Mouse (Mus musculus): Measurements from ENCODE around the gene Vps37b. TPM values are rescaled to one million over a fixed set of nuclear protein-coding genes. Genes with fewer than 3 reads are reported as not detected.

The Vps37b gene
- polyA plus RNA-seq, 1 experiment: 46.6 TPM

DNA sequence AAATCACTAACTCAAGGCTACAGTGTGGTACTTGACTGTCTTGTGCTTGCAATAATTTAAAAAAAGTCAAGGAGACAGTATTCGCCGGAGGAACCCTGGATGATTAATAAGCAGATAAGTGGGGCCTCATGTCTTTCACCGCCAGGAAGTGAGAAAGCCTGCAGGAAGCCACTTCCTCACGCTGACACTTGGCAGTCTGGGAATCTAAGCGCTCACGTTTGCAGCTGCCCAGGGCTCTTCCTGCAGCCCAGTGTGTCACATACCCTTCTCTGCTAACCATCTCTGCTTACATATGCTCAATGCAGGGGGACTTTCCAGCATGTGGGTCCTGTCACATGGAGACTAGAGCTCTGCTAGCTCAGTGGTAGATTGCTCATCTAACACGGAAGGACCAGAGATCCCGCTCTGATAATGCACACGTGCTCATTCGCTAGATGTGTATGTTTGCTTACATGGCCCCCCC lies 42.8 kb upstream of the Vps37b start:
- H3K4me1 ChIP-seq (ENCODE audit: control insufficient read depth, insufficient read depth, low read length): no peaks in the 10 kb centered on the region
- no peaks in the 10 kb centered on the region; the same call in 1 of the 2 replicates for H3K36me3 ChIP-seq (ENCODE audit: control insufficient read depth, insufficient read depth, low read length)
- TF ChIP-seq POLR2A (IDR thresholded peaks at IDR 0.05; ENCODE audit: control insufficient read depth, low read depth, low read length): no peak
- no peak overlapping the region for H3K27ac ChIP-seq (ENCODE audit: control insufficient read depth, insufficient read depth, low read depth, low read length)
- H3K4me3 ChIP-seq (ENCODE audit: control insufficient read depth, low read depth, low read length): no peak overlapping the region
- no peaks in the 10 kb centered on the region for H3K27me3 ChIP-seq (ENCODE audit: control insufficient read depth, insufficient read depth, low read length)

DNA sequence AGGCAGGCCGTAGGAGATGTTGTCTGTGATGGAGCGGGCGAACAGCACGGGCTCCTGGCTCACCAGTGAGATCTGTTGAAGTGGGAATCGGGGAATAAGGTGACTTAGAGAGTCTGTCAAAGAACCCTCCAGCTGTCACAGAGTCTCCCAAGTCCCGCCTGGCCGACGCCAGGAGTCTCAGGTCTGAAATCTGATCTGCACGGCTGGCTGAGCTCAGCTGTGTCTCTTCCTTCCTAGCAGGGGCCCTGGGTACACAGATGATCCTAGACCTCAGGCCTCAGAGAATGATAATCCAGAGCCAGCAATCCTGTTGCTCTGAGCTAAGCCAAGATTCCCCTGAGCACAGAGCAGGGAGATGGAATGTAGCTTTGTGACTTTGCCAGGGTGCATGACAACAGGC lies 41.6 kb upstream of the Vps37b start:
- no peaks in the 10 kb centered on the region for H3K4me1 ChIP-seq (ENCODE audit: control insufficient read depth, insufficient read depth, low read length)
- no peak overlapping the region for H3K27ac ChIP-seq (ENCODE audit: control insufficient read depth, insufficient read depth, low read depth, low read length)
- TF ChIP-seq POLR2A (IDR thresholded peaks at IDR 0.05; ENCODE audit: control insufficient read depth, low read depth, low read length) (no peak), CTCF (IDR thresholded peaks at IDR 0.05; ENCODE audit: control insufficient read depth, insufficient read depth, insufficient replicate concordance, low read depth, low read length) (no peak)
- H3K4me3 ChIP-seq (ENCODE audit: control insufficient read depth, low read depth, low read length): no peak overlapping the region
- H3K27me3 ChIP-seq (ENCODE audit: control insufficient read depth, insufficient read depth, low read length): no peaks in the 10 kb centered on the region
- no peaks in the 10 kb centered on the region; the same call in 1 of the 2 replicates for H3K36me3 ChIP-seq (ENCODE audit: control insufficient read depth, insufficient read depth, low read length)

DNA sequence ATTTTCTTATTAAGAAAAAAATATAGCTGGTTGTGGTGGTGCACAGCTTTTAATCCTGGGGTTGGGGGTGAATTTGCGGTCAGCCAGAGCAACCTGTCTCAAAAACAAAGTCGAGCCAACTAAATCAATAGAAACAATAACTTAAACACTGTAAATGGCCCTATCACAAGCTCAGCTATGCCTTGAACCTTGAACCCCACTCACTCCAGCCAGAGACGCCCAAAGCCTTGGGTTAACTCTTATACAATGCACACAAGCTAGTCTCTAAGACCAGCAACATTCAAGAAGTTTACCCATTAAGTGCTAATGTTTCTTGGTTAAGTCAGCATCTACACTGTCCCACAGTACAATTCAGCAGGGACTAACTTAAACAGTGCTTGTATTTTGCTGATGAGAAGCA lies 37.6 kb upstream of the Vps37b start:
- no peak for TF ChIP-seq POLR2A (IDR thresholded peaks at IDR 0.05; ENCODE audit: control insufficient read depth, low read depth, low read length)
- no peak for TF ChIP-seq CTCF (IDR thresholded peaks at IDR 0.05; ENCODE audit: control insufficient read depth, insufficient read depth, insufficient replicate concordance, low read depth, low read length)
- Histone ChIP-seq H3K36me3 (ENCODE audit: control insufficient read depth, insufficient read depth, low read length) (no peaks in the 10 kb centered on the region; the same call in 1 of the 2 replicates), H3K4me1 (ENCODE audit: control insufficient read depth, insufficient read depth, low read length) (no peaks in the 10 kb centered on the region), H3K27ac (ENCODE audit: control insufficient read depth, insufficient read depth, low read depth, low read length) (no peak overlapping the region), H3K27me3 (ENCODE audit: control insufficient read depth, insufficient read depth, low read length) (no peaks in the 10 kb centered on the region), H3K4me3 (ENCODE audit: control insufficient read depth, low read depth, low read length) (no peak overlapping the region)

DNA sequence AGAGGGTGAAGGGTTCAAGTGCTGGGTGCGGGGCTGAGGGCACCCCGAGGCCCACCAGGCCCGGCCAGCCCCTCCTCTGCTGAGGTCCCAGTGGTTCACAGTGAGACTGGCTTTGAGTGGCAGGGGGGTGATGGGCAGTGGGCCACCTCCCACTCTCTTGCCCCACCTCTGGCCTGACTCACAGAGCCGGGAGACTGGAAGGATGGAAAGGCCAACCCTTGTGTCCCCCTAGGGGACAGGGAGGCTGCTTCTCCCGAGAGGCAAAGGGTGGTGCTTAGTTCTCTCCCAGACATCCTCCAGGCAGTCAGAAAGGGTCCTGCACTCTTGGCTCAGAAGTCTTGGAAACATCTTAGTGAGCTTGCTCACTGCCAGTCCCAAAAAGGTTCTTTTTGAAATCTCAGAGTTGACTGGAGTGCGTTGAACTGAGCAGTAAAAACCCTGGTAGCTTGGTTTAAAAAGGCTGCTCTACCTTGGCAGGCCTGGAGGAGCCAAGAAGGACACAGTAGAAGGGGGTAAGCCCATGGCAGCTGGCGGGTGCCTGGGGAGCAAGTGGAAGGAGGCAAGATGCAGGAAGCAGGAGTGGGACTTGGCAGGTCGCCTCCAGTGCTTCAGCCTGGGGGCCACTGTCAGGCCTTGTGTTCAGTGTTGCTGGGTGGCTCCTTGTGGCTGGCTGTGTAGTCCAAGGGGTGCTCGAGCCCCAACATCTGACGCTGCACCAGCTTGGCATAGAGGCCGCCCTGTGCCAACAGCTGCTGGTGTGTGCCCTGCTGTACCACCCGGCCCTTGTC lies 30.2 kb upstream of the Vps37b start:
- H3K27me3 ChIP-seq (ENCODE audit: control insufficient read depth, insufficient read depth, low read length): no peaks in the 10 kb centered on the region
- no peak for TF ChIP-seq POLR2A (IDR thresholded peaks at IDR 0.05; ENCODE audit: control insufficient read depth, low read depth, low read length)
- no peak for TF ChIP-seq CTCF (IDR thresholded peaks at IDR 0.05; ENCODE audit: control insufficient read depth, insufficient read depth, insufficient replicate concordance, low read depth, low read length)
- no peaks in the 10 kb centered on the region for H3K4me1 ChIP-seq (ENCODE audit: control insufficient read depth, insufficient read depth, low read length)
- H3K4me3 ChIP-seq (ENCODE audit: control insufficient read depth, low read depth, low read length): no peak overlapping the region
- H3K36me3 ChIP-seq (ENCODE audit: control insufficient read depth, insufficient read depth, low read length): no peaks in the 10 kb centered on the region
- no peak overlapping the region for H3K27ac ChIP-seq (ENCODE audit: control insufficient read depth, insufficient read depth, low read depth, low read length)

DNA sequence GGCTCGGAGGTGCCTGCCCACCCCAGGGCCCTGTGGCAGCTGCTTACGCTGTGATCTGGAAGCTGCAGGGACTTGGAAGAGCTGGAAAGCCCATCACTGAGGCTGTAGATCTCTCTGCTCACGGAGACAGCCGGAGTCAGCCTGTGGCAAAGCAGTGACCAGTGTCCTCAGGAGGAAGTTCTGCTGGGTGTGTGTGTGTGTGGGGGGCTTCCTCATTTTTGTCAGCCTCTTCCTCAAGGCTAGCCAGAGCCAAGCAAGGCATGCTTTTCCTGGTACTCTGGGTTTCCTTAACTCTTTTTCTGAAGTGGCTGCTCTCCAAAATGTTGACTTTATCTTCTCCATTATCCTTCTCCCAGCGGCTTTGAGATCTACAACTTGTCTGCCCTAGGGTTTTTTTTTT lies 27.6 kb upstream of the Vps37b start:
- Histone ChIP-seq H3K4me3 (ENCODE audit: control insufficient read depth, low read depth, low read length) (no peak overlapping the region), H3K27ac (ENCODE audit: control insufficient read depth, insufficient read depth, low read depth, low read length) (no peak overlapping the region), H3K4me1 (ENCODE audit: control insufficient read depth, insufficient read depth, low read length) (no peaks in the 10 kb centered on the region), H3K27me3 (ENCODE audit: control insufficient read depth, insufficient read depth, low read length) (no peaks in the 10 kb centered on the region), H3K36me3 (ENCODE audit: control insufficient read depth, insufficient read depth, low read length) (no peaks in the 10 kb centered on the region)
- TF ChIP-seq CTCF (IDR thresholded peaks at IDR 0.05; ENCODE audit: control insufficient read depth, insufficient read depth, insufficient replicate concordance, low read depth, low read length): no peak
- TF ChIP-seq POLR2A (IDR thresholded peaks at IDR 0.05; ENCODE audit: control insufficient read depth, low read depth, low read length): no peak

DNA sequence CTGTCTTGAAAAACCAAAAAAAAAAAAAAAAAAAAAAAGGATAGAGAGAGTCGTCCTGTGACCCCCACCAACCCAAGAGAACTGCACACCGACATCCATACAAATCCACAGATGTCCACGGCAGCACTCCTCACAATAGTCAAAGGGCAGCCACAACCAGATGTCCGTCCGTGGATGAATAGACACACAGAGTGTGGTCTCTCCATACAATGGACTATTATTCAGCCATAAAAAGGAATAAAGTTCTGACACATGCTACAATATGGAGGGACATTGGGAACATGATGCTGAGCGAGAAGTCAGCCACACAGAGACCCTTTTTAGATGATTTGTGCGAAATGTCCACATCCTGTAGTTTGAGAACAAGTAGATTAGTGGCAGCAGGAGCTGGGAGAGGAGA lies 26.7 kb upstream of the Vps37b start:
- no peak overlapping the region for H3K4me3 ChIP-seq (ENCODE audit: control insufficient read depth, low read depth, low read length)
- H3K27me3 ChIP-seq (ENCODE audit: control insufficient read depth, insufficient read depth, low read length): no peaks in the 10 kb centered on the region
- H3K4me1 ChIP-seq (ENCODE audit: control insufficient read depth, insufficient read depth, low read length): no peaks in the 10 kb centered on the region
- no peak overlapping the region for H3K27ac ChIP-seq (ENCODE audit: control insufficient read depth, insufficient read depth, low read depth, low read length)
- no peaks in the 10 kb centered on the region for H3K36me3 ChIP-seq (ENCODE audit: control insufficient read depth, insufficient read depth, low read length)
- TF ChIP-seq CTCF (IDR thresholded peaks at IDR 0.05; ENCODE audit: control insufficient read depth, insufficient read depth, insufficient replicate concordance, low read depth, low read length): no peak
- no peak for TF ChIP-seq POLR2A (IDR thresholded peaks at IDR 0.05; ENCODE audit: control insufficient read depth, low read depth, low read length)

DNA sequence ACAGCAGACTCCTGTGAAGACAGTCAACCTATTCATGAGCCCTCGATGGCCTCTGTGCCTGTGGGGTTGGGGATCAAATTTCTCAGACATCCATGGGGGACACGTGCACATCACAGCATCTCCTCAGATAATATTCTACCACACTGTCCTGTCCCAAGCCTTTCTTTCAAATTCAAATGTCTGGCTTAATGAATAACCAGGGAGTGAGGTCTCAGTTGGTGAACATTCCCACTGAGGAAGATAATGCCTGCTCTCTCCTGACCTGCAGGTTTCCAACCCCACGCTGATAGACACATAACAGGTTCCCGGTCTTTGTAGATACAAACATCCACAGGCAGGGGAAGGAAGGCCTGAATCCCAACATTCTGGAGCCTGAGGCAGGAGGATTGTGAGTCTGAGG lies 24.9 kb upstream of the Vps37b start:
- H3K4me3 ChIP-seq (ENCODE audit: control insufficient read depth, low read depth, low read length): no peak overlapping the region
- H3K36me3 ChIP-seq (ENCODE audit: control insufficient read depth, insufficient read depth, low read length): no peaks in the 10 kb centered on the region
- H3K4me1 ChIP-seq (ENCODE audit: control insufficient read depth, insufficient read depth, low read length): no peaks in the 10 kb centered on the region
- H3K27ac ChIP-seq (ENCODE audit: control insufficient read depth, insufficient read depth, low read depth, low read length): no peak overlapping the region
- TF ChIP-seq CTCF (IDR thresholded peaks at IDR 0.05; ENCODE audit: control insufficient read depth, insufficient read depth, insufficient replicate concordance, low read depth, low read length) (no peak), POLR2A (IDR thresholded peaks at IDR 0.05; ENCODE audit: control insufficient read depth, low read depth, low read length) (no peak)
- no peaks in the 10 kb centered on the region for H3K27me3 ChIP-seq (ENCODE audit: control insufficient read depth, insufficient read depth, low read length)
